Mouse (Mus musculus): ENCODE data around the gene Sptbn1.

Gene Sptbn1

GRCm38 (mm10) chr11:30211663-30212416 is 56.1 kb downstream of the Sptbn1 start:
- DNase-seq (ENCODE audit: low spot score) = no peak

GRCm38 (mm10) chr11:30211141-30211540 is 56.8 kb downstream of the Sptbn1 start:
- DNase-seq (ENCODE audit: low spot score) = no peak

GRCm38 (mm10) chr11:30210100-30210811 is 57.7 kb downstream of the Sptbn1 start:
- DNase-seq (ENCODE audit: low spot score) = no peak

GRCm38 (mm10) chr11:30209495-30209894 is 58.5 kb downstream of the Sptbn1 start:
- DNase-seq (ENCODE audit: low spot score) = peak; percentile 36

GRCm38 (mm10) chr11:30204398-30204797 is 63.6 kb downstream of the Sptbn1 start:
- DNase-seq (ENCODE audit: low spot score) = no peak

- DNase-seq (ENCODE audit: low spot score) = no peak
These were observed 67.6 kb downstream of the Sptbn1 start for GRCm38 (mm10) chr11:30200391-30200790.

GRCm38 (mm10) chr11:30198091-30198675 is 69.8 kb downstream of the Sptbn1 start:
- peak; percentile 52 for DNase-seq (ENCODE audit: low spot score)

GRCm38 (mm10) chr11:30197564-30198090 is 70.3 kb downstream of the Sptbn1 start:
- DNase-seq (ENCODE audit: low spot score) = peak; percentile 57

GRCm38 (mm10) chr11:30196368-30197070 is 71.5 kb downstream of the Sptbn1 start:
- no peak for DNase-seq (ENCODE audit: low spot score)

- DNase-seq (ENCODE audit: low spot score) = no peak
These were observed 72.2 kb downstream of the Sptbn1 start for GRCm38 (mm10) chr11:30195756-30196155.

- no peak for DNase-seq (ENCODE audit: low spot score)
These were observed 73.2 kb downstream of the Sptbn1 start for GRCm38 (mm10) chr11:30194800-30195199.

GRCm38 (mm10) chr11:30190959-30191358 is 77.0 kb downstream of the Sptbn1 start:
- DNase-seq (ENCODE audit: low spot score) = no peak

- DNase-seq (ENCODE audit: low spot score) = no peak
These were observed 77.9 kb downstream of the Sptbn1 start for GRCm38 (mm10) chr11:30190119-30190518.

- DNase-seq (ENCODE audit: low spot score) = no peak
These were observed 81.0 kb downstream of the Sptbn1 start for GRCm38 (mm10) chr11:30186902-30187470.

GRCm38 (mm10) chr11:30184527-30184926 is 83.4 kb downstream of the Sptbn1 start:
- no peak for DNase-seq (ENCODE audit: low spot score)

- no peak for DNase-seq (ENCODE audit: low spot score)
These were observed 85.1 kb downstream of the Sptbn1 start for GRCm38 (mm10) chr11:30182716-30183411.

- DNase-seq (ENCODE audit: low spot score) = no peak
These were observed 89.8 kb downstream of the Sptbn1 start for GRCm38 (mm10) chr11:30178193-30178592.

GRCm38 (mm10) chr11:30177145-30177840 is 90.7 kb downstream of the Sptbn1 start:
- no peak for DNase-seq (ENCODE audit: low spot score)

GRCm38 (mm10) chr11:30176111-30176510 is 91.9 kb downstream of the Sptbn1 start:
- DNase-seq (ENCODE audit: low spot score) = no peak

- DNase-seq (ENCODE audit: low spot score) = no peak
These were observed 92.4 kb downstream of the Sptbn1 start for GRCm38 (mm10) chr11:30175623-30176022.

Data from urinary bladder, postnatal 25 days (tissue).